Mouse (Mus musculus) gastrocnemius, adult 2 months (tissue): Measurements from ENCODE around the gene Scd2. TPM values are rescaled to one million over a fixed set of nuclear protein-coding genes. Genes with fewer than 3 reads are reported as not detected.
"Not testable (repeated sequence)": the region's sequence is repeated elsewhere in the genome, so short reads cannot be mapped to it uniquely, and the experiment has no call there.

Source experiments
- DNase-seq: peaks from one replicate; pipeline ENCODE4 v3.0.0; 2022
- H3K27ac ChIP-seq: fragments of 200-600 bp; 2 replicates; pipeline ENCODE4 v1.8.1; 2022; ENCODE audit warnings: mild to moderate bottlenecking
- H3K4me3 ChIP-seq: fragments of 200-600 bp; 2 replicates; pipeline ENCODE4 v1.8.1; 2022; ENCODE audit warnings: mild to moderate bottlenecking, moderate library complexity
- CTCF ChIP-seq: fragments of 200-600 bp; IDR thresholded peaks from 2 replicates; pipeline ENCODE4 v1.8.1; 2022; ENCODE audit warnings: antibody characterized with exemption, mild to moderate bottlenecking, moderate library complexity
- intact Hi-C: fragments of 180-260 bp; cut with DNase I; formaldehyde crosslinking; loops from one replicate; pipeline ENCODE4 v1.15.1; 2025
- total RNA-seq, 2 experiments: library from RNA; stranded (reverse); gene quantifications; 2 replicates each; pipeline ENCODE4 v1.2.3; 2021

Scd2 gene
- total RNA-seq, 2 experiments from 2014 or later: 7.4 to 9.1 TPM

DNA sequence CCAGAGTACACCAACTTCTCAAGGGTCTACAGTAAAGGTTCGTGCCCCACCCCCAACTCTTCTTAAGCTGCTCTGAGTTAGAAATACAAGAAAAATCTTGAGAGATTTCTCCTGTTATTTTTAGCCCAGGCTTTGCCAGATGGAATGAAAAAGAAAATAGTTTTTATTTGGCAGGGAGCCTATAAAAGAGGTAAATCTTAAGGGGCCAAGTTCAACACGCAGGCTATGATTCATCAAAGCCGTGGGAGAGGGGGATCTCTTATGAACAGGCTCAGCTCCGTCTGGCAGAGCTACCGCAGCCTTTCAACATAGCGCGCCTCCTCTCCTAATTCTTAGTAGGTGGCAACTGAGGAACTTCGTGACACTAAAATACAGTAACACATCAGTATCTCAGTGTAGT is 10.0 kb downstream of the Scd2 start:
- no peak for TF ChIP-seq CTCF
- H3K27ac ChIP-seq: peak overlapping the region; percentile 32

DNA sequence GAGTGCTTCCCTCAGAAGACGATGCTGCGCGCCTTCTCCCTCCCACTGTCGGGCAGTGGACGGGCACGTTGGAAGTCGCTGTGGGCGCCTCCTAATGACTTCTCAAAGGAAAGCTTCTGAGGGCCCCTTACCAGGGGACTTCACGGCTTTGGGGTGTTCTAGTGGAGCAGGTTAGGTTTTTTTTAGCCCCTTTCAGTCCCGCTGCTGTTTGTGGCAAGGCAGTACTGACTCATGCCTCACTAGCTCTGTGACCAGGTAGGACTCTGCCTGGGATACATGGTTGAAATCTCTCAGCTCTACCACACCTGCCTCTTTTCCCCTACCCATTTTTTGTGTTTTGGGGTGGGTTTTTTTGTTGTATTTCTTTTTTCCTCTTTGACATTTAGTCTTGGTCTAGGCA is 10.9 kb downstream of the Scd2 start:
- TF ChIP-seq CTCF: no peak
- DNase-seq: no peak
- Histone ChIP-seq H3K4me3 (no peak overlapping the region), H3K27ac (no peak overlapping the region)
- intact Hi-C loops: no loop called here

More for the DNA sequence above, 10.0 kb downstream of the Scd2 start:
- H3K4me3 ChIP-seq: no peak overlapping the region
- intact Hi-C loops: no loop called here
- DNase-seq: no peak

DNA sequence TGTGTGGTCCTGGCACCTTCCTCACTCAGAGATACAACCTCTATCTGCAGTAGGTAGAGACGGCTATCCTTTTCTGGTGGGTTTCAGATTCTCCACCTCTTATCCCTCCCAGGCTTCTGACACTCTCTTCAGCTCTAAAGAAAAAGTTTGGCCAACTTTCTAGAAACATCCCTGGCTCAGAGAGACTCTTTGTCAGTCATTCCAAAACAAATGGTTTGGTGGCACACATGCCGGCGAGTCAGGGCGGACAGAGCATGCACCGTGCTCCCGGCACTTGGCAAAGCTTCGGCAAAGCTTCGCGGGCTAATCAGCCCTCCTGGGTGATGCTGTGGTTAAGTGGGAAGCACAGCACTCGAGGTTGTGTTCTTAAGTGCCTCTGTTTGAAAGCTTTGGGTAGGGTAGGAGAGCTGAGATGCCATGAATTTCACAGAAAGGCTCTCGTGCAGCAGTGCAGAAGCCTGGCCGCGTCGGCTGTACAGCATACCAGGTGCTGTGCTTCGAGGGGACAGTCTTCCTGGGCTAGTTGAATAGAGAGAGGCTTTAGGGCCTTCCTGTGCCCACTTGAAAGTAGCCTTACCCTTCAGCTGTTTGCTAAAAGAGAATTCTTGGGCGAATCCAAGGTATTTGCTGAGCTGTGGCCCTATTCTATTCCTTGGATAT is 11.5 kb downstream of the Scd2 start:
- no peak overlapping the region for H3K27ac ChIP-seq
- H3K4me3 ChIP-seq: no peak overlapping the region
- no peak for TF ChIP-seq CTCF
- intact Hi-C loops: no loop called here
- DNase-seq: no peak

DNA sequence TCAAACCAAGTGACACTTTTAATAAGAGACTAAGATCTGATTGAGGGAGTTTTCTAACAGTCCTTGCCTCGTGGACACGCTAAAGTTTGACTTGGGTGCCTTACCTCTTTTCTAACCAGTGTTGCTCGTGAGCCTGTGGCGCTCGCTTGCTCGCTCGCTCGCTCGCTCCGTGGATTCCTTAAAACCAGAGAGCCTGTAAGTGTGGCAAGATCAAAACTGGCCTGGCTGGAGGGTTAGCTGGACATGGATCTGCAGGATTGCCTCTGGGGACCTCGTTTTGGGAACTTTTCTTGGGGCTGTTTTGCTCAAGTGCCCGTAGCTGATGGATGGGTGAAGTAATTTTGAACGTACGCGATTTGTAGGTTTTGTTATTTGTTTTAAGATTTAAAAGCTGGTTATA is 12.2 kb downstream of the Scd2 start:
- TF ChIP-seq CTCF: no peak
- Histone ChIP-seq H3K27ac (no peak overlapping the region), H3K4me3 (no peak overlapping the region)
- DNase-seq: no peak
- intact Hi-C loops: no loop called here

DNA sequence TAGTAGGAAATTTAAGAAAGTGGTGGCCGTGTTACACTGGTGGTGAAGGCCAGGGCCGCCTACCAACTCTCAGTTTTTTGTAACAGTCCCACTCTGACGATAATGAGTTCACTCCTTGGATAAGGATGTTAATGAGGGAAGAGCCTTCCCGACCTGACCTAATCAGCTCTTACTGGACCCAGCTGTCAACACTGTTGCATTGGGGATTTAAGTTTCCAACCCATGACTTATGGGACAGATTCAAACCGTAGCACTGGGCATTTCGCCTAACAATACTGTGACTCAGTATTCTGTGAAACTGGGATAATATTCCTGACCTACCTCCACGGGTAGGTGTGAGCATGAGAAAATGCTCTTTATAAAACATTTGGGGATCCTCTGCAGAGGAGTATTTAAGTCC is 12.7 kb downstream of the Scd2 start:
- H3K27ac ChIP-seq: no peak overlapping the region
- no peak overlapping the region for H3K4me3 ChIP-seq
- no peak for TF ChIP-seq CTCF
- intact Hi-C loops: no loop called here
- DNase-seq: no peak

DNA sequence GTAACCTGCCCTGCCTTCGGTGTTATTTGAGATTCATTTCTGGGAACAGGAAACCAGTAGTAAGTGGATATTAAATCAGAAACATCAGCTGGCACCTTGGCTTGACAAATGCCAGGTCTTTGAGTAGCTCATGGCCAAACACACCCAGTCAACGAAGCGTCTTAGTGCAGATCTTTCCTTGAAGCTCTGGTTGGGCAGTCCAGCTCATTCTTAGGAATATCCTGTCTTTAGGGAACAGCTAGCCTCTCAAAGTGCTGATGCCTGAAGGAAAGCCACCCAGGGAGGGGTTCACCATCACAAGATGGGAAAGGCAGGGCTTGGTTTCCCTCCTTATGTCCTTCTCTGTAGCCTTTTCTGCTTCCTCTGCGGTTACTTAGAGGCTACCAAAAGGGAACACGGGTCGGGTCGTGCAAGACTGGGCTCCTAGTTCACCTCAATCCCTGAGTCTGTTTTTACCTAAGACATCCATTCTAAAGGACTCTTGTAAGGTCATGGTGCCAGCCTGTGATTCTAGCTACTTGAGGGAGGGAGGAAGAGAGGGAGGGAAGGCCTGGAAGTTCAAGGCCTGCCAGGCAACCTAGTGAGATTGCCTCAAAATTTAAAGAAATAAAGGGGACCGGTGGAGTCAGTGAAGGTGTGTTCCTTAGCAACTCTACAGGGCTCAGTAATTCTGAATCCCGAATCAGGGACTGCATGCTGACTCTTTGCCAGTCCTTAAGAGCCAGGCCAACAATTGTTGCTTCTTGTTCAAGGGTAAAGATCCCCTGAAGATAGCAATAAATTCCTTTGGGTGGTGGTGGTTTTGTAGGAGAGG is 13.8 kb downstream of the Scd2 start:
- Histone ChIP-seq H3K4me3 (no peak overlapping the region), H3K27ac (no peak overlapping the region; the same call in 1 of the 2 replicates)
- DNase-seq: no peak
- TF ChIP-seq CTCF: no peak
- intact Hi-C loops: no loop called here

DNA sequence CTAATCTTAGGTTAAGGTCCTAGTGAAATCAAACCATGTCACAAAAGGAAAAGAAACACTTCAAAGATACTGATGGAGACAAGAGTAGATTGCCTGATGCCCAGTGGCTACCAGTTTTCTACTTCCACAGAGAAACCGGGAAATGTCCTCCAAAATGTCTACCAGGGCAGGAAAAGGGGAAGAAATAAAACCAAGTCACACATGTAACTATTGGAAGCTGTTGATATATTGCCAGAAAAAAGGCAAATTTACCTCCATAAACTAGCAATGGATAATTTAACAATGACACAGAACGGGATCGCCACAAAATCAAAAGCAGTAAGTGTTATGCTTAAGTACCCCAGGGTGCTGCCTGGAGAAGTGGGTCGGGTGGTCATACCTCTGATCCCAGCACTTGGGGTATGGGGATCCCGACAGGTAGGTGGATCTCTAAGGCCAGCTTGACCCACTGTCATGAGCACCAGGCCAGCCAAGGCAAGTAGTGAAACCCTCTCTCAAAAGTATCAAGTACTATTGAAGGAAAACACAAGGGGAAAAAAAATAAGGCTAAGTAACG is 14.5 kb downstream of the Scd2 start:
- TF ChIP-seq CTCF: no peak
- intact Hi-C loops: no loop called here
- no peak overlapping the region for H3K27ac ChIP-seq
- no peak for DNase-seq
- no peak overlapping the region for H3K4me3 ChIP-seq

DNA sequence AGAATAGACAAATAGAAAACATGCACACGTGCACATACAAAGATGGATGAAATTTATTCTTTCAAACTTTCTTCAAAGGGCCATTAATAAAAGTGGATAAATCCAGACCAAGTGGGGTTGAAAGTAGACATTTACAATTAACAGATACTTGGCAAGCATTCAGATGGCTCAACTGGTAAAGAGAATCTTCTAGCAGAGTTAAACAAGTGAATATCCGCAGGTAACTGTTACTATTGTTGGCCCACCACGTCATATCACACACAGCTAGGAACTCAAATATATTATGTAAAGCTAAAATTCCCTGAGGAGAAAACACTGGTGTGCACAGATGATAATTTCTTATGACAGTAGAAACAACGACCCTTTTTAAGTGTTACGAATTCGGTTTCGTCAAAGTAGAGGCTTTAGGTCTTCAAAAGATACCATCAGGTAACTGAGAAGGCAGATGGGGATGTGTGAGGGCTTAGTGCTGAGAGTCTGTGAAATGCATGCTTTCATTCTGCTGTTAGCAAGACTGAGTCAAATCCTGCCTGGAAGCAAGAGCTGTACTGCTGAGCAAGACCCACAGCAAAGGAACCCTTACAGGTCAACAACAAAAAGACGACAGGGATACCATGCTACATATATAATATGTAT is 15.3 kb downstream of the Scd2 start:
- DNase-seq: no peak
- H3K27ac ChIP-seq: no peak overlapping the region
- no peak for TF ChIP-seq CTCF
- no peak overlapping the region for H3K4me3 ChIP-seq
- intact Hi-C loops: no loop called here

DNA sequence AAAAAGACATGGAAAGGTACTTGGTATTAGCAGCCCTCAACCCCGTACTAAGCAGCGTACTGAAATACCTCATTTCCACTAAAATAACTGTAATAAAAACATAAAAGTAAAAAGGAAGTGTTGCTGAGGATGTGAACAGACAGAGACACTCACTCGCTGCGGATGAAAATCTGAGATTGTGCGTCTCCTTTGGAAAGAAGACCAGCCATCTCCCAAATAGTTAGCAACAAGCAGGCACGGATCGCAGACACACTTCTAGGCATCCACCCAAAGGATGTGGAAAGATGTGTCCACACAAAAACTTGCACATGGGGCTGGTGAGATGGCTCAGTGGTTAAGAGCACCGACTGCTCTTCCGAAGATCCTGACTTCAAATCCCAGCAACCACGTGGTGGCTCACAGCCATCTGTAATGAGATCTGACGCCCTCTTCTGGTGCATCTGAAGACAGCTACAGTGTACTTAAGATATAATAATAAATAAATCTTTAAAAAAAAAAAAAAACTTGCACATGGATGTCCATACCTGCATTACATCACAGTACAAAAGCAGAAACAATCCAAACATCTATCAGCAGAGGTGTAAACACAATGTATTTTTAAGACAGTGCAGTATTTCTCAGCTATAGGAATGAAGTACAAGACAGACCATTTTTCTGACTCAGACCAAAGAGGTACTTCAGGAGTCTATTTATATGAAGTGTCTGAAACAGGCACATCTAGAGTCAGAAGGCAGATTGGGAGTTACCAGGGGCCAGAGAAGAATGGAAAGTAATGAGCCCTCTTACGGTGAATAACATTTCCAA is 16.1 kb downstream of the Scd2 start:
- no peak overlapping the region for H3K27ac ChIP-seq
- DNase-seq: no peak
- peak; percentile 6; the same call in 1 of the 2 replicates for TF ChIP-seq CTCF
- intact Hi-C loops: no loop called here
- no peak overlapping the region for H3K4me3 ChIP-seq

DNA sequence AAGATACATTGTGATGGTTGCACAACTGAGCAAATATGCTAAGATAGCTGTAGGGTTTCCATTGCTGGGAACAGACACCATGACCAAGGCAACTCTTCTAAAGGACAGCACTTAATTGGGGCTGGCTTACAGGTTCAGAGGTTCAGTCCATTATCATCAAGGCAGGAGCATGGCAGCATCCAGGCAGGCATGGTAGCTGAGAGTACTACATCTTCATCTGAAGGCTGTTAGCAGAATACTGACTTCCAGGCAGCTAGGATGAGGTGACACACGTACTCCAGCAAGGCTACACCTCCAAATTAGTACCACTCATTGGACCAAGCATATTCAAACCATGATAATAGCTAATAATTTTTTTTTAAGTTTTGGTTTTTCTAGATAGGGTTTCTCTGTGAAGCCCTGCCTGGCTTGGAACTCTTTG is 16.7 kb downstream of the Scd2 start:
- DNase-seq, H3K4me3 ChIP-seq, H3K27ac ChIP-seq, intact Hi-C loops: not testable (repeated sequence)

DNA sequence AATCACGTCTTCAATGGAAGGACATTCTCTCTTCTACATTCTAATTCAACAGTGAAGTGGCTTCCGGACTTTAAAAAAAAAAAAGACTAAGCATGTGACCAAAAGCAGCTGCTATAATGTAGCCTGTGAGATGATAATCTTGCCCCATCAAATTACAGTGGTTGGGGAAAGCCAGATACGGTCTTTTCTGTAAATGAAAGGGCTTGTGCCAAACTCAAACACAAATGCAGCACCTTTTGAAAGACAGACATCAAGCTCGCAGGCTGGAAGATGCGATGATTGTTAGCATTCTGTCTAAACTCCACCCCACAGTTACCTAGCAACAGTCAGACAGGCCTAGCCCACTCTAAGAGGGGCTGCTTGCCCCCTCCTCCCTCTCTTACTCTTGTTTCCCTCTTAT is 17.3 kb downstream of the Scd2 start:
- no peak for TF ChIP-seq CTCF
- intact Hi-C loops: no loop called here
- H3K4me3 ChIP-seq: no peak overlapping the region
- no peak for DNase-seq
- H3K27ac ChIP-seq: peak overlapping the region; percentile 48; the same call in 1 of the 2 replicates

DNA sequence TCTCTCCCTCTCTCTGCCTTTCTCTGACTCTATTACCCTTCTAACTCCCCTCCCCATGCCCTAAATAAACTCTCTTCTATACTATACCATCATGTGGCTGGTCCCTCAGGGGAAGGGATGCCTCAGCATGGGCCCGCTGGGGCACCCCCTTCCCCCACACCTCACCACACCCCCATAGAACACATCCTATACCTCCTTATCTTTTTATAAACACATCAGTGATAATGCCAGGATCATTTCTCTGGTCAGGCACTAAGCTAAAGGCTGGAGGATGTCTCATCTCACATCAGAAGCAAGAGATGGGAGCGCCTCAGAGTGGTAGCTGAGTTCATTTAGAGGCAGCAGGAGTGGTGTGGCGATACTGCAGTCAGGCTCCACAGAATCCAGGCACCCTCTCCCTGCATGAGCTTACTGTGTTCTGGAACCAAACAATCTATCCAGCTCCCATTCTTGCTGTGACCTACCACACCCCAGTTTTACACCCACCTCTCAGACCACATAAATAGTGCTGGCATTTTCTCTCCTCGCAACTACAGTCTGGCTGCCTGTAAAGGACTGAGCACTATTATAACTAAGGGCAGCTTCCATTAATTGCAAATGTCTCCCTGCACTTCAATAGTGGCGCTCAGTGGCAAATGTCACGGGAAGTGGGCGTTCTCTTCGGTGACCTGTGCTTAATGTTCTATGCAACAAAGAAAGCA is 18.0 kb downstream of the Scd2 start:
- intact Hi-C loops: no loop called here
- no peak for DNase-seq
- no peak for TF ChIP-seq CTCF
- Histone ChIP-seq H3K4me3 (no peak overlapping the region), H3K27ac (peak overlapping the region; percentile 48)
